Mouse (Mus musculus) ES-Bruce4 (cell line): ENCODE results near the gene Ubc. TPM values are rescaled to one million over a fixed set of nuclear protein-coding genes. Genes with fewer than 3 reads are reported as not detected.
A peak's percentile ranks its signal among the peaks of the same experiment; 100 is the strongest.
"Not testable (repeated sequence)": the region's sequence is repeated elsewhere in the genome, so short reads cannot be mapped to it uniquely, and the experiment has no call there.

Experiments
- H3K27ac ChIP-seq: 2 replicates; pipeline ENCODE4 v1.5.1; 2012; ENCODE audit warnings: low read length, inconsistent platforms; ENCODE audit not compliant: insufficient read depth
- H3K27me3 ChIP-seq: 2 replicates; pipeline ENCODE4 v1.6.1; 2012; ENCODE audit warnings: mild to moderate bottlenecking, low read length, inconsistent platforms; ENCODE audit not compliant: control insufficient read depth, poor library complexity, insufficient read depth, severe bottlenecking
- H3K36me3 ChIP-seq: 2 replicates; pipeline ENCODE4 v1.6.1; 2012; ENCODE audit warnings: inconsistent platforms, mild to moderate bottlenecking, low read length, moderate library complexity; ENCODE audit not compliant: control insufficient read depth, poor library complexity, insufficient read depth, severe bottlenecking
- H3K4me1 ChIP-seq: one replicate; pipeline ENCODE4 v1.8.1; 2011; ENCODE audit warnings: low read length; ENCODE audit not compliant: control insufficient read depth, insufficient read depth
- H3K4me3 ChIP-seq: 2 replicates; pipeline ENCODE4 v1.5.1; 2011; ENCODE audit warnings: low read depth, mild to moderate bottlenecking, low read length
- H3K9ac ChIP-seq: 2 replicates; pipeline ENCODE4 v1.6.1; 2012; ENCODE audit warnings: low read depth, mild to moderate bottlenecking, inconsistent platforms; ENCODE audit not compliant: poor library complexity, severe bottlenecking
- H3K9me3 ChIP-seq: replicated peaks from 2 replicates; pipeline ENCODE4 v1.6.1; 2012; ENCODE audit warnings: mild to moderate bottlenecking, low read length, inconsistent platforms; ENCODE audit not compliant: control insufficient read depth, poor library complexity, insufficient read depth, severe bottlenecking
- CTCF ChIP-seq: IDR thresholded peaks from one replicate; pipeline ENCODE4 v1.8.1; 2011; ENCODE audit warnings: low read depth, low read length
- EP300 ChIP-seq: IDR thresholded peaks from 2 replicates; pipeline ENCODE4 v1.6.1; 2011; ENCODE audit warnings: low read depth, low read length; ENCODE audit not compliant: insufficient read depth
- POLR2A ChIP-seq: IDR thresholded peaks from one replicate; pipeline ENCODE4 v1.8.1; 2011; ENCODE audit warnings: low read length; ENCODE audit not compliant: insufficient read depth
- polyA plus RNA-seq: library from polyadenylated mRNA; stranded (reverse); fragments of >200 nt; gene quantifications from 2 replicates; pipeline ENCODE4 v1.2.4, GENCODE M21; 2011; ENCODE audit warnings: low read depth; ENCODE audit not compliant: missing spikeins, insufficient read depth, insufficient read length

Gene Ubc
- polyA plus RNA-seq, 1 experiment, result 334 TPM

DNA sequence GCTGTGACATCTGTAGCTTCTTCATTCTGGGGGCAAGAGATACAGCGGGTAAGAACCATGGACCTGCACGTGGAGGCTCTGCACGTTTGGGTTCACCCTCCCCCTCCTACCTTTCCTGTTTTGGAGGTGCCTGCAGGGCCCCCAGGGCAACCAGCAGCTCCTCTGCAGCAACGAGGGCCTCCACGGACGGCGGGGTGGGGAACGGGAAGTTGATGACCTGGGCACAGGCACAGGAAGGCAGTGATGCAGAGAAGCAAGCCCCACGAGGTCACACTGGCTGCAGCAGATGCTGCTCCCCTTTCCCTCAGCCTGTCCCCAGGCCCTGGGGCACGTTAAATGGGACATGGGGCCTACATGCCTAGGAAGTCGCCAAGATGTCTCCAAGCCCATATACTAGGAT is 29.1 kb upstream of the Ubc start:
- peak overlapping the region; percentile 39; the same call in 1 of the 2 replicates for H3K4me3 ChIP-seq
- no peak overlapping the region for H3K27ac ChIP-seq
- no peaks in the 10 kb centered on the region for H3K4me1 ChIP-seq
- no peaks in the 10 kb centered on the region for H3K9me3 ChIP-seq
- H3K9ac ChIP-seq, result no peak overlapping the region
- H3K36me3 ChIP-seq, result peaks cover 48% of the 10 kb centered on the region
- no peak for TF ChIP-seq POLR2A
- no peak for TF ChIP-seq CTCF
- TF ChIP-seq EP300, result no peak
- H3K27me3 ChIP-seq, result no peaks in the 10 kb centered on the region

DNA sequence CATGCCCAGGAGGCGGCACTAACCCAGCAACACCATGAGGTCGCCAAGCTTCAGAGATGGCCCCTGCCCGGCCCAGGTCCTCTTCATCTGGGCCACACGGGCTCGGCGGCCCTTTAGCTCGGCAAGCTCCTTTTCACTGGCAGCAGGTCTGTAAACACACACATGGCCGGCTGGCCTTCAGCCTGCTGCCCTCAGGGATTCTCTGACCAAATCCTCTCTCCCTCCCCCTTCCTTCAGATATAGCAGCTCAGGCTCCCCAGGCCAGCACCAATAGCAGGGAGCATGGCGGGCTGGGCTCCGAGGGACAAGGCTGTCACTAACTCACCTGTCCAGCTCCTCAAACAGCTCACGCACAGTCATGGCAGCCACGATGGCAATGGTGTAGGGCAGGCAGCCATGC is 28.6 kb upstream of the Ubc start:
- Histone ChIP-seq H3K9me3 (no peaks in the 10 kb centered on the region), H3K36me3 (peaks cover 44% of the 10 kb centered on the region), H3K27me3 (no peaks in the 10 kb centered on the region), H3K4me3 (peak overlapping the region; percentile 39; the same call in 1 of the 2 replicates), H3K27ac (no peak overlapping the region), H3K4me1 (no peaks in the 10 kb centered on the region), H3K9ac (no peak overlapping the region)
- TF ChIP-seq CTCF, result no peak
- TF ChIP-seq EP300, result no peak
- TF ChIP-seq POLR2A, result no peak

- peaks cover 33% of the 10 kb centered on the region for H3K36me3 ChIP-seq
Measured at GRCm38 (mm10) chr5:125416183-125416582, 26.2 kb upstream of the Ubc start.

DNA sequence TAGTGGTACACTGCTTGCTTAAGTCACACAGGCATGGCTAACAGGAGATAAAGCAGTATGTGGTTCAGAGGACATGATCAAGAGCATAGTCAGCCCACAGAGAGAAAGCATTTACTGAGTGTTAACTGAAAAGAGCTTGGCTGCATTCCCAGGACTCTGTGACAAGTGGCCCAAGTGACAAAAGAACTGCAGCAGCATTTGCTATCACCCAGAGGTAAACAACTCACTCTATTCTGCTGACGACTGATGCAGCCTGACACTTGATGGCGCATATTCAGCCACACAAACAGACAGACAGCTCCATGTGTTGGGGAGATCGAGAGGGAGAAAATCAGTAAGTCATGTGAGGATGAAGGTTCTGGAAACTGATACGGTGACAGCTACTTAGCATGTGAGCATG is 23.8 kb upstream of the Ubc start:
- no peaks in the 10 kb centered on the region for H3K4me1 ChIP-seq
- H3K36me3 ChIP-seq, result peaks cover 28% of the 10 kb centered on the region
- H3K9ac ChIP-seq, result no peak overlapping the region
- no peak overlapping the region for H3K4me3 ChIP-seq
- no peaks in the 10 kb centered on the region for H3K27me3 ChIP-seq
- TF ChIP-seq CTCF, result no peak
- no peak for TF ChIP-seq POLR2A
- no peak for TF ChIP-seq EP300
- H3K9me3 ChIP-seq, result no peaks in the 10 kb centered on the region
- no peak overlapping the region for H3K27ac ChIP-seq

More at GRCm38 (mm10) chr5:125416183-125416582, 26.2 kb upstream of the Ubc start:
- Histone ChIP-seq H3K27me3 (no peaks in the 10 kb centered on the region), H3K4me1 (no peaks in the 10 kb centered on the region), H3K27ac (no peak overlapping the region), H3K9me3 (no peaks in the 10 kb centered on the region), H3K4me3 (no peak overlapping the region), H3K9ac (no peak overlapping the region)
- TF ChIP-seq CTCF (no peak), EP300 (no peak), POLR2A (no peak)

DNA sequence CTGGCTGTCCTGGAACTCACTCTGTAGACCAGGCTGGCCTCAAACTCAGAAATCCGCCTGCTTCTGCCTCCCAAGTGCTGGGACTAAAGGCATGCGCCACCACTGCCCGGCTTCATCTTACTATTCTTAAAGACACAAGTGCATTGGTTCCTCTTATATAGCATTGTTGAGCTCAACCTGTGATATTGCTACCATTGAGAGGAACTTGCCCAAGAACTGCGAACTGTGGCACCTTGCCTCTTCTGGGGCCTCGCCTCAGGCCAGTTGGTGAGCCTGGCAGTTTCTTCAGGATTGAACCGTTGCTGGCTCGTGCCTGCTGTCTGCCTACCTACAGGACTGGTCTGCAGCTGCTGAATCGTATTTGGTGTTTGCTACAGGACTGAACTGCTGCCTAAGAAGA is 22.5 kb upstream of the Ubc start:
- not testable (repeated sequence) for H3K27ac ChIP-seq, H3K27me3 ChIP-seq, H3K9ac ChIP-seq, H3K9me3 ChIP-seq, H3K4me3 ChIP-seq, H3K4me1 ChIP-seq
- H3K36me3 ChIP-seq, result peaks cover 24% of the 10 kb centered on the region

GRCm38 (mm10) chr5:125411972-125412530 is 22.0 kb upstream of the Ubc start:
- no peaks in the 10 kb centered on the region for H3K27me3 ChIP-seq
- no peak overlapping the region for H3K9ac ChIP-seq
- H3K4me3 ChIP-seq, result no peak overlapping the region
- H3K27ac ChIP-seq, result no peak overlapping the region
- no peaks in the 10 kb centered on the region for H3K9me3 ChIP-seq
- H3K36me3 ChIP-seq, result peaks cover 20% of the 10 kb centered on the region
- TF ChIP-seq EP300 (no peak), POLR2A (no peak), CTCF (peak; percentile 44)
- H3K4me1 ChIP-seq, result no peaks in the 10 kb centered on the region
